ENCODE assay signal across 8 mouse cellular contexts in genomic region chr11:95001058-95001457, GRCm38 (mm10). TPM values are rescaled to one million over a fixed set of nuclear protein-coding genes. Genes with fewer than 3 reads are reported as not detected.
DNase-seq lines count a peak whose midpoint lies in the region; ATAC-seq and TF ChIP-seq lines count a peak whose summit lies in the region.

No protein-coding gene starts in this region.

- peak; percentile 70 for DNase-seq in CH12.LX (ENCODE audit: extremely low read depth)
- DNase-seq in adrenal gland, postnatal 10 days = peak; percentile 80
- peak; percentile 80 for DNase-seq in embryonic facial prominence, embryonic 11.5 days (ENCODE audit: low spot score)
- peak; percentile 66 for DNase-seq in lung, adult 2 months
- DNase-seq in yolk sac, embryonic 10.5 days (ENCODE audit: low spot score) = peak; percentile 55

- no peak for TF ChIP-seq POLR2A in CH12.LX (IDR thresholded peaks at IDR 0.05; ENCODE audit: low read depth, low read length)
- peak; percentile 33; the same call in 1 of the 2 replicates for TF ChIP-seq POLR2A in lung, adult 2 months (IDR thresholded peaks at IDR 0.05; ENCODE audit: borderline replicate concordance, extremely low read depth, low read depth, low read length)

- no peak overlapping the region for H3K4me2 ChIP-seq in CH12.LX (ENCODE audit: insufficient read depth, low read depth, poor library complexity, severe bottlenecking)
- H3K4me2 ChIP-seq in embryonic facial prominence, embryonic 11.5 days (ENCODE audit: low read depth, low read length) = peak overlapping the region; percentile 7; the same call in 1 of the 2 replicates
- peak overlapping the region; percentile 44 for H3K4me2 ChIP-seq in heart, embryonic 11.5 days
- peak overlapping the region; percentile 29; the same call in 1 of the 2 replicates for H3K4me2 ChIP-seq in kidney, embryonic 15.5 days
- H3K4me2 ChIP-seq in neural tube, embryonic 14.5 days (ENCODE audit: low read depth, low read length) = no peak overlapping the region

- no peaks in the 10 kb centered on the region for H3K27me3 ChIP-seq in CH12.LX (replicated peaks)
- no peaks in the 10 kb centered on the region for H3K27me3 ChIP-seq in embryonic facial prominence, embryonic 11.5 days (ENCODE audit: control insufficient read depth, insufficient read depth, low read length)
- H3K27me3 ChIP-seq in heart, embryonic 11.5 days (ENCODE audit: control insufficient read depth, insufficient read depth, low read length) = no peaks in the 10 kb centered on the region
- H3K27me3 ChIP-seq in kidney, embryonic 15.5 days = no peaks in the 10 kb centered on the region
- H3K27me3 ChIP-seq in neural tube, embryonic 14.5 days (ENCODE audit: control insufficient read depth, insufficient read depth, low read length) = no peaks in the 10 kb centered on the region

- ATAC-seq in embryonic facial prominence, embryonic 11.5 days (replicated peaks; ENCODE audit: insufficient number of reproducible peaks, low FRiP score, low TSS enrichment, low read depth) = peak; percentile 45
- no peak for ATAC-seq in heart, embryonic 11.5 days (replicated peaks; ENCODE audit: insufficient number of reproducible peaks, low FRiP score, low TSS enrichment)
- ATAC-seq in kidney, embryonic 15.5 days (replicated peaks; ENCODE audit: low FRiP score) = peak; percentile 50; the same call in 1 of the 2 replicates
- ATAC-seq in neural tube, embryonic 14.5 days (ENCODE audit: low read depth) = peak; percentile 59

- no peak for TF ChIP-seq EP300 in CH12.LX (IDR thresholded peaks at IDR 0.05; ENCODE audit: low read length)

- WGBS in embryonic facial prominence, embryonic 11.5 days = 2% methylated on average over 8 of the region's 8 CpGs
- WGBS in heart, embryonic 11.5 days (ENCODE audit: insufficient replicate concordance) = 2% methylated on average over 8 of the region's 8 CpGs
- 4% methylated on average over 8 of the region's 8 CpGs for WGBS in kidney, embryonic 15.5 days
- WGBS in lung, adult 2 months = 7% methylated on average over 8 of the region's 8 CpGs
- WGBS in neural tube, embryonic 14.5 days = 2% methylated on average over 8 of the region's 8 CpGs

- TF ChIP-seq RAD21 in CH12.LX (IDR thresholded peaks at IDR 0.05; ENCODE audit: low read depth, low read length) = peak; percentile 91

- H3K4me3 ChIP-seq in CH12.LX (replicated peaks in 1 of 3; ENCODE audit: low read depth in 2 of 3, low read length in 2 of 3, poor library complexity in 1 of 3) = no peak overlapping the region
- H3K4me3 ChIP-seq in embryonic facial prominence, embryonic 11.5 days (ENCODE audit: low read depth, low read length) = no peak overlapping the region
- H3K4me3 ChIP-seq in heart, embryonic 11.5 days (ENCODE audit: low read depth, low read length) = no peak overlapping the region
- H3K4me3 ChIP-seq in kidney, embryonic 15.5 days (replicated peaks) = 0 out of 2 replicates have a peak overlapping the region, but pooled peaks have one; percentile 4
- no peak overlapping the region for H3K4me3 ChIP-seq in lung, adult 2 months (replicated peaks; ENCODE audit: extremely low read depth, low read depth, low read length)
- no peak overlapping the region for H3K4me3 ChIP-seq in neural tube, embryonic 14.5 days (ENCODE audit: low read depth, low read length)

- in situ Hi-C loops in CH12.LX (cut with MboI; ENCODE audit: low pct_ligation_motif_present, low pct_unique_long_range_greater_than_20kb, low sequenced_read_pairs) = no loop called here

- no peaks in the 10 kb centered on the region for H3K9me3 ChIP-seq in CH12.LX (replicated peaks; ENCODE audit: low read length)
- no peaks in the 10 kb centered on the region for H3K9me3 ChIP-seq in embryonic facial prominence, embryonic 11.5 days (replicated peaks; ENCODE audit: control insufficient read depth, low read length)
- no peaks in the 10 kb centered on the region for H3K9me3 ChIP-seq in heart, embryonic 11.5 days (replicated peaks; ENCODE audit: control insufficient read depth, low read length)
- no peaks in the 10 kb centered on the region for H3K9me3 ChIP-seq in kidney, embryonic 15.5 days (replicated peaks)
- H3K9me3 ChIP-seq in neural tube, embryonic 14.5 days (ENCODE audit: control insufficient read depth, low read length) = no peaks in the 10 kb centered on the region

- peaks cover 46 to 92% of the 10 kb centered on the region in 2 experiments for H3K36me3 ChIP-seq in CH12.LX (replicated peaks in 1 of 2; ENCODE audit: control insufficient read depth in 1 of 2, insufficient read depth in 1 of 2, low read length in 1 of 2)
- H3K36me3 ChIP-seq in embryonic facial prominence, embryonic 11.5 days (replicated peaks; ENCODE audit: control insufficient read depth, insufficient read depth, low read depth, low read length) = peaks cover 21% of the 10 kb centered on the region
- H3K36me3 ChIP-seq in heart, embryonic 11.5 days (ENCODE audit: control insufficient read depth, insufficient read depth, low read length) = peaks cover 37% of the 10 kb centered on the region
- peaks cover 98% of the 10 kb centered on the region for H3K36me3 ChIP-seq in kidney, embryonic 15.5 days
- peaks cover 62% of the 10 kb centered on the region for H3K36me3 ChIP-seq in neural tube, embryonic 14.5 days (ENCODE audit: control insufficient read depth, insufficient read depth, low read length)

- no peak overlapping the region for H3K9ac ChIP-seq in CH12.LX (ENCODE audit: insufficient read depth, low read depth)
- no peak overlapping the region; the same call in 1 of the 2 replicates for H3K9ac ChIP-seq in embryonic facial prominence, embryonic 11.5 days (replicated peaks; ENCODE audit: low read length)
- no peak overlapping the region; the same call in 1 of the 2 replicates for H3K9ac ChIP-seq in heart, embryonic 11.5 days (ENCODE audit: low read depth, low read length)
- H3K9ac ChIP-seq in kidney, embryonic 15.5 days = no peak overlapping the region
- no peak overlapping the region for H3K9ac ChIP-seq in neural tube, embryonic 14.5 days (replicated peaks; ENCODE audit: low read depth, low read length)

- H3K4me1 ChIP-seq in CH12.LX (ENCODE audit: control insufficient read depth in 1 of 2, insufficient read depth in 2 of 2) = peaks cover 8 to 26% of the 10 kb centered on the region in 2 experiments
- H3K4me1 ChIP-seq in embryonic facial prominence, embryonic 11.5 days (ENCODE audit: control insufficient read depth, insufficient read depth, low read length) = peaks cover 5% of the 10 kb centered on the region
- peaks cover 51% of the 10 kb centered on the region for H3K4me1 ChIP-seq in heart, embryonic 11.5 days (ENCODE audit: control insufficient read depth, insufficient read depth, low read length)
- peaks cover 46% of the 10 kb centered on the region for H3K4me1 ChIP-seq in kidney, embryonic 15.5 days
- H3K4me1 ChIP-seq in lung, adult 2 months (ENCODE audit: control insufficient read depth, insufficient read depth, low read length) = peaks cover 16% of the 10 kb centered on the region
- peaks cover 18% of the 10 kb centered on the region for H3K4me1 ChIP-seq in neural tube, embryonic 14.5 days (ENCODE audit: control insufficient read depth, insufficient read depth, low read length)

- H3K79me2 ChIP-seq in CH12.LX (replicated peaks; ENCODE audit: control insufficient read depth, extremely low read depth, insufficient read depth, poor library complexity, severe bottlenecking) = no peaks in the 10 kb centered on the region

- dilution Hi-C loops in CH12.LX (cut with MboI; ENCODE audit: extremely low pct_ligation_motif_present, extremely low pct_unique_long_range_greater_than_20kb, low sequenced_read_pairs) = no loop called here

- peak; percentile 96 to 98 for TF ChIP-seq CTCF in CH12.LX (conservative IDR thresholded peaks at IDR 0.05 in 1 of 2, IDR thresholded peaks at IDR 0.05 in 1 of 2; ENCODE audit: low read depth in 2 of 2, low read length in 2 of 2)
- TF ChIP-seq CTCF in lung, adult 2 months (IDR thresholded peaks at IDR 0.05; ENCODE audit: insufficient read depth, low read length) = peak; percentile 98

- no peak overlapping the region for H3K27ac ChIP-seq in CH12.LX (ENCODE audit: insufficient read depth, low read depth)
- H3K27ac ChIP-seq in embryonic facial prominence, embryonic 11.5 days (replicated peaks; ENCODE audit: low read depth, low read length) = 0 out of 2 replicates have a peak overlapping the region, but pooled peaks have one; percentile 13
- H3K27ac ChIP-seq in heart, embryonic 11.5 days (ENCODE audit: low read depth, low read length) = peak overlapping the region; percentile 67
- H3K27ac ChIP-seq in kidney, embryonic 15.5 days = peak overlapping the region; percentile 85
- H3K27ac ChIP-seq in neural tube, embryonic 14.5 days (ENCODE audit: low read depth, low read length) = peak overlapping the region; percentile 55; the same call in 1 of the 2 replicates

RNA-seq across cellular contexts. Expression of gene Samd14, which starts 8.6 kb away (rescaled TPM):
- 0.04 and 0.17 TPM in 2 replicates for total RNA-seq in CH12.LX (2012; rRNA removed)
- 0.07 TPM in 1 of 2 replicates, not detected in the other for total RNA-seq in CH12.LX (2014; rRNA removed)
- polyA plus RNA-seq in CH12.LX (2012; ENCODE audit: insufficient read length, low read depth) = not detected in 2 replicates
- total RNA-seq in adrenal gland, postnatal 10 days (2021) = 10 to 100 TPM in 1 of 2 experiments, 1 to 10 TPM in 1; 7.3 to 11.0 TPM
- 31.1 and 33.9 TPM in 2 replicates for polyA plus RNA-seq in embryonic facial prominence, embryonic 11.5 days (2014; fragmentation: Nextera tagmentation; extraction: Ambion mirVana)
- polyA plus RNA-seq in heart, embryonic 11.5 days (2014; fragmentation: Nextera tagmentation; extraction: Ambion mirVana) = 16.0 and 16.3 TPM in 2 replicates
- polyA plus RNA-seq in kidney, embryonic 15.5 days (2015; fragmentation: Nextera tagmentation; extraction: Ambion mirVana) = 16.9 and 21.2 TPM in 2 replicates
- polyA plus RNA-seq in lung, adult 2 months (2012; rRNA removed) = 5.9 and 7.0 TPM in 2 replicates
- polyA plus RNA-seq in neural tube, embryonic 14.5 days (2014; fragmentation: Nextera tagmentation; extraction: Ambion mirVana) = 131 and 144 TPM in 2 replicates

RNA-seq across cellular contexts. Expression of gene Ppp1r9b, which starts 10.2 kb away (rescaled TPM):
- total RNA-seq in CH12.LX (2012; rRNA removed) (21.2 and 21.8 TPM in 2 replicates), CH12.LX (2014; rRNA removed) (5.7 and 7.8 TPM in 2 replicates)
- polyA plus RNA-seq in CH12.LX (2012; ENCODE audit: insufficient read length, low read depth) = 20.3 and 21.2 TPM in 2 replicates
- total RNA-seq in adrenal gland, postnatal 10 days (2021) = 10 to 100 TPM; 83.3 to 96.2 TPM
- 9.9 and 10.5 TPM in 2 replicates for polyA plus RNA-seq in embryonic facial prominence, embryonic 11.5 days (2014; fragmentation: Nextera tagmentation; extraction: Ambion mirVana)
- 11.4 and 16.3 TPM in 2 replicates for polyA plus RNA-seq in heart, embryonic 11.5 days (2014; fragmentation: Nextera tagmentation; extraction: Ambion mirVana)
- 10.0 and 10.6 TPM in 2 replicates for polyA plus RNA-seq in kidney, embryonic 15.5 days (2015; fragmentation: Nextera tagmentation; extraction: Ambion mirVana)
- polyA plus RNA-seq in lung, adult 2 months (2012; rRNA removed) = 58.7 and 67.7 TPM in 2 replicates
- 27.7 and 29.8 TPM in 2 replicates for polyA plus RNA-seq in neural tube, embryonic 14.5 days (2014; fragmentation: Nextera tagmentation; extraction: Ambion mirVana)

RNA-seq across cellular contexts. Expression of gene Sgca, which starts 24.9 kb away (rescaled TPM):
- total RNA-seq in CH12.LX (2012; rRNA removed) = 0.08 and 0.34 TPM in 2 replicates
- not detected in 2 replicates for total RNA-seq in CH12.LX (2014; rRNA removed)
- polyA plus RNA-seq in CH12.LX (2012; ENCODE audit: insufficient read length, low read depth) = 0.39 and 0.45 TPM in 2 replicates
- total RNA-seq in adrenal gland, postnatal 10 days (2021) = 10 to 100 TPM in 1 of 2 experiments, 1 to 10 TPM in 1; 4.5 to 16.8 TPM
- polyA plus RNA-seq in embryonic facial prominence, embryonic 11.5 days (2014; fragmentation: Nextera tagmentation; extraction: Ambion mirVana) = 0.38 and 0.84 TPM in 2 replicates
- 24.7 and 25.3 TPM in 2 replicates for polyA plus RNA-seq in heart, embryonic 11.5 days (2014; fragmentation: Nextera tagmentation; extraction: Ambion mirVana)
- 1.2 and 1.7 TPM in 2 replicates for polyA plus RNA-seq in kidney, embryonic 15.5 days (2015; fragmentation: Nextera tagmentation; extraction: Ambion mirVana)
- 19.9 and 54.4 TPM in 2 replicates for polyA plus RNA-seq in lung, adult 2 months (2012; rRNA removed)
- not detected in 2 replicates for polyA plus RNA-seq in neural tube, embryonic 14.5 days (2014; fragmentation: Nextera tagmentation; extraction: Ambion mirVana)

RNA-seq across cellular contexts. Expression of gene Hils1, which starts 33.7 kb away (rescaled TPM):
- total RNA-seq in CH12.LX (2012; rRNA removed) = not detected in 2 replicates
- total RNA-seq in CH12.LX (2014; rRNA removed) = not detected in 2 replicates
- not detected in 2 replicates for polyA plus RNA-seq in CH12.LX (2012; ENCODE audit: insufficient read length, low read depth)
- not detected for total RNA-seq in adrenal gland, postnatal 10 days (2021)
- not detected in 2 replicates for polyA plus RNA-seq in embryonic facial prominence, embryonic 11.5 days (2014; fragmentation: Nextera tagmentation; extraction: Ambion mirVana)
- polyA plus RNA-seq in heart, embryonic 11.5 days (2014; fragmentation: Nextera tagmentation; extraction: Ambion mirVana) = 0.24 TPM in 1 of 2 replicates, not detected in the other
- not detected in 2 replicates for polyA plus RNA-seq in kidney, embryonic 15.5 days (2015; fragmentation: Nextera tagmentation; extraction: Ambion mirVana)
- polyA plus RNA-seq in lung, adult 2 months (2012; rRNA removed) = not detected in 2 replicates
- not detected in 2 replicates for polyA plus RNA-seq in neural tube, embryonic 14.5 days (2014; fragmentation: Nextera tagmentation; extraction: Ambion mirVana)

RNA-seq across cellular contexts. Expression of gene Pdk2, which starts 40.1 kb away (rescaled TPM):
- total RNA-seq in CH12.LX (2012; rRNA removed) (not detected in 2 replicates), CH12.LX (2014; rRNA removed) (not detected in 2 replicates)
- not detected in 2 replicates for polyA plus RNA-seq in CH12.LX (2012; ENCODE audit: insufficient read length, low read depth)
- total RNA-seq in adrenal gland, postnatal 10 days (2021) = 100 to 1,000 TPM; 144 to 199 TPM
- polyA plus RNA-seq in embryonic facial prominence, embryonic 11.5 days (2014; fragmentation: Nextera tagmentation; extraction: Ambion mirVana) = 15.5 and 17.0 TPM in 2 replicates
- 45.6 and 53.0 TPM in 2 replicates for polyA plus RNA-seq in heart, embryonic 11.5 days (2014; fragmentation: Nextera tagmentation; extraction: Ambion mirVana)
- 49.4 and 56.2 TPM in 2 replicates for polyA plus RNA-seq in kidney, embryonic 15.5 days (2015; fragmentation: Nextera tagmentation; extraction: Ambion mirVana)
- polyA plus RNA-seq in lung, adult 2 months (2012; rRNA removed) = 53.0 and 67.3 TPM in 2 replicates
- 21.8 and 23.1 TPM in 2 replicates for polyA plus RNA-seq in neural tube, embryonic 14.5 days (2014; fragmentation: Nextera tagmentation; extraction: Ambion mirVana)

Comparison
In these comparisons a context has a peak if more than half of its experiments do, and no peak if none do; other contexts are left out.
1. H3K4me2 ChIP-seq: peak in embryonic facial prominence, embryonic 11.5 days (single experiment), heart, embryonic 11.5 days (single experiment) and kidney, embryonic 15.5 days (single experiment); none in CH12.LX (single experiment) and neural tube, embryonic 14.5 days (single experiment).
2. Peak in every context shown above with its lines, with median percentiles within 50 percentile points of each other: DNase-seq.